Mouse (Mus musculus): ENCODE data around the gene Pacs2.

The Pacs2 gene

GRCm38 (mm10) chr12:113044916-113045677 lies 30.8 kb downstream of the Pacs2 start:
- DNase-seq, result peak; percentile 82

- DNase-seq, result no peak
These were observed 32.6 kb downstream of the Pacs2 start for GRCm38 (mm10) chr12:113046861-113047260.

- no peak for DNase-seq
These were observed 33.8 kb downstream of the Pacs2 start for GRCm38 (mm10) chr12:113048103-113048502.

- no peak for DNase-seq
These were observed 35.5 kb downstream of the Pacs2 start for GRCm38 (mm10) chr12:113049836-113050235.

GRCm38 (mm10) chr12:113050671-113051070 lies 36.4 kb downstream of the Pacs2 start:
- DNase-seq, result no peak

GRCm38 (mm10) chr12:113051628-113052403 lies 37.5 kb downstream of the Pacs2 start:
- no peak for DNase-seq

- DNase-seq, result no peak
These were observed 41.8 kb downstream of the Pacs2 start for GRCm38 (mm10) chr12:113056089-113056488.

GRCm38 (mm10) chr12:113060178-113060577 lies 45.9 kb downstream of the Pacs2 start:
- DNase-seq, result no peak

GRCm38 (mm10) chr12:113061606-113062005 lies 47.3 kb downstream of the Pacs2 start:
- DNase-seq, result no peak

GRCm38 (mm10) chr12:113062201-113062600 lies 47.9 kb downstream of the Pacs2 start:
- DNase-seq, result no peak

- DNase-seq, result no peak
These were observed 49.4 kb downstream of the Pacs2 start for GRCm38 (mm10) chr12:113063700-113064099.

- DNase-seq, result no peak
These were observed 53.7 kb downstream of the Pacs2 start for GRCm38 (mm10) chr12:113068002-113068401.

GRCm38 (mm10) chr12:113069389-113069788 lies 55.1 kb downstream of the Pacs2 start:
- DNase-seq, result no peak

GRCm38 (mm10) chr12:113071321-113071720 lies 57.0 kb downstream of the Pacs2 start:
- DNase-seq, result peak; percentile 57 to 66

GRCm38 (mm10) chr12:113071827-113072226 lies 57.5 kb downstream of the Pacs2 start:
- DNase-seq, result no peak

GRCm38 (mm10) chr12:113073420-113074328 lies 59.4 kb downstream of the Pacs2 start:
- DNase-seq, result peak; percentile 38 to 76

- DNase-seq, result peak; percentile 90 to 93
These were observed 60.2 kb downstream of the Pacs2 start, which contains the start of gene Tex22 for GRCm38 (mm10) chr12:113074329-113075062. Tex22 (plus strand) TSS chr12:113074502.

- DNase-seq, result peak; percentile 95 to 96
These were observed 60.8 kb downstream of the Pacs2 start for GRCm38 (mm10) chr12:113075063-113075454.

GRCm38 (mm10) chr12:113075486-113075885 lies 61.2 kb downstream of the Pacs2 start:
- no peak for DNase-seq

- DNase-seq, result no peak
These were observed 73.0 kb downstream of the Pacs2 start for GRCm38 (mm10) chr12:113087276-113087675.

GRCm38 (mm10) chr12:113088026-113088425 lies 73.7 kb downstream of the Pacs2 start:
- no peak for DNase-seq

GRCm38 (mm10) chr12:113089107-113089506 lies 74.8 kb downstream of the Pacs2 start:
- no peak for DNase-seq
